Mouse (Mus musculus) stomach, postnatal 0 days (tissue): ENCODE data around the gene Kalrn. TPM values are rescaled to one million over a fixed set of nuclear protein-coding genes. Genes with fewer than 3 reads are reported as not detected.

ENCODE experiments used
- ATAC-seq: fragments of 200-750 bp; cut with Nextera tagmentation; 2 replicates; pipeline ENCODE4 v1.8.0; 2017; ENCODE audit not compliant: low FRiP score, low TSS enrichment
- DNase-seq: peaks from one replicate; pipeline ENCODE4 v3.0.0-alpha.2; 2016; ENCODE audit warnings: low spot score
- H3K27ac ChIP-seq: fragments of 300-500 bp; sonication (generic); replicated peaks from 2 replicates; pipeline ENCODE4 v1.5.1; 2014; ENCODE audit warnings: mild to moderate bottlenecking, control low read depth
- H3K27me3 ChIP-seq: fragments of 300-500 bp; sonication (generic); 2 replicates; pipeline ENCODE4 v1.6.1; 2014; ENCODE audit warnings: low read length; ENCODE audit not compliant: control insufficient read depth, insufficient read depth
- H3K36me3 ChIP-seq: fragments of 300-500 bp; sonication (generic); 2 replicates; pipeline ENCODE4 v1.6.1; 2014; ENCODE audit warnings: low read length, mixed read lengths; ENCODE audit not compliant: control insufficient read depth, insufficient read depth
- H3K4me1 ChIP-seq: fragments of 300-500 bp; sonication (generic); replicated peaks from 2 replicates; pipeline ENCODE4 v1.6.1; 2014; ENCODE audit warnings: antibody characterized with exemption; ENCODE audit not compliant: control insufficient read depth, insufficient read depth
- H3K4me2 ChIP-seq: fragments of 300-500 bp; sonication (generic); replicated peaks from 2 replicates; pipeline ENCODE4 v1.6.1; 2014; ENCODE audit warnings: low read depth, mild to moderate bottlenecking, control low read depth, moderate library complexity
- H3K4me3 ChIP-seq: fragments of 300-500 bp; sonication (generic); 2 replicates; pipeline ENCODE4 v1.5.1; 2014; ENCODE audit warnings: low read depth, low read length, control low read depth
- H3K9ac ChIP-seq: fragments of 300-500 bp; sonication (generic); 2 replicates; pipeline ENCODE4 v1.6.1; 2014; ENCODE audit warnings: mild to moderate bottlenecking, low read length, control low read depth, mixed read lengths
- H3K9me3 ChIP-seq: fragments of 300-500 bp; sonication (generic); 2 replicates; pipeline ENCODE4 v1.6.1; 2016; ENCODE audit warnings: low read length; ENCODE audit not compliant: control insufficient read depth
- CTCF ChIP-seq: IDR thresholded peaks from 2 replicates; pipeline ENCODE4 v1.5.1; 2016; ENCODE audit warnings: antibody characterized with exemption, low read depth, mild to moderate bottlenecking, moderate library complexity
- EP300 ChIP-seq: optimal IDR thresholded peaks from 2 replicates; pipeline ENCODE3; 2016; ENCODE audit warnings: antibody characterized with exemption
- WGBS: fragments of 180-500 bp; shearing (Covaris S2); extraction: QIAGEN DNeasy Blood & Tissue Kit; methylation state at CpG from one replicate; pipeline ENCODE4 v1.1.7; 2014; 5-methylcytosine and 5-hydroxymethylcytosine counted together
- polyA plus RNA-seq: library from polyadenylated mRNA; unstranded; fragments of >200 nt; fragmentation: Nextera tagmentation; extraction: Ambion mirVana; gene quantifications from 2 replicates; pipeline ENCODE4 v1.2.1, GENCODE M21; 2015

The Kalrn gene
- polyA plus RNA-seq, 1 experiment from 2014 or later, result 14.4 TPM

DNA sequence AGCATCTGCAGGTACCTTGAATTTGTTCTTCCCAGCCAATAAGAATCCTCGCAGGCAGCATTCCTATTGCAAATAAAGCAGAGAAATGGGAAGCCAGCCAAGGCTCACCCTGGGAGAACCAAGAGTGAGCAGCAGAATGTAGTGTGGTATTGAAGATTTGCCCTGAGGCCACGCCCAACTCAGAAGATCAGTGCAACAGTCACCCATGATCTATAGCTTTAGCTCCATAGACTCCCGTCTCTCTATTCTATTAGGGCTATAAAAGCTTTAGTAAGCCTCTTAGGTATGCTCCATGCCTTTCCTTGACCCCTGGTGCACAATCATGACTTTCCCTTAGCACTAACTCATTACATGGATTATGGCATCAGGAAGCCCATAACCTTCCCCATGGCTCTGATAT is 155.9 kb downstream of the Kalrn start:
- WGBS, result 71% methylated on average over 3 of the region's 3 CpGs
- Histone ChIP-seq H3K27me3 (no peaks in the 10 kb centered on the region), H3K9me3 (no peaks in the 10 kb centered on the region), H3K9ac (no peak overlapping the region), H3K27ac (no peak overlapping the region), H3K4me3 (no peak overlapping the region), H3K4me1 (no peaks in the 10 kb centered on the region), H3K4me2 (no peak overlapping the region), H3K36me3 (no peaks in the 10 kb centered on the region)
- TF ChIP-seq CTCF (no peak), EP300 (no peak)
- no peak for DNase-seq
- no peak for ATAC-seq

DNA sequence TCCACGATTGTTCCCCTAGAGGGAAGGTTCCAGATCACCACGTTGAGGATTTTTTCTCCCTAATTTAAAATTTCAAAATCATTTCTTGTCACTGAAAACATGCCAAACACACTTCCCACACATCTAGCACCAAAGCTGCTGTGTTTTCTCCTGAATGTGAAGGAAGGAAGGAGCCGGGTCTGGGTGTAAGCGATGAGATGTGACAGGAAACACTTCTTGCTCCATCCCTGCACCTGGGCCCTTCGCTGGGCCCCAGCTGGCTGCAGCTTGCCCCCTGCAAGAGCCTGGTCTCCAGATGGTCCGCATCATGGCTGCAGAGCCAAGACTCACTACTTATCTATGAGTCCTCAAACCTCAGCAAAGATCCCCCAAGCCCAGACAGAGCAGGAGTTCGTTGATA is 158.8 kb downstream of the Kalrn start:
- Histone ChIP-seq H3K4me3 (no peak overlapping the region), H3K27ac (no peak overlapping the region), H3K9me3 (no peaks in the 10 kb centered on the region), H3K4me2 (no peak overlapping the region), H3K4me1 (no peaks in the 10 kb centered on the region), H3K27me3 (no peaks in the 10 kb centered on the region), H3K36me3 (no peaks in the 10 kb centered on the region), H3K9ac (no peak overlapping the region)
- ATAC-seq, result no peak
- TF ChIP-seq CTCF (no peak), EP300 (no peak)
- no peak for DNase-seq
- WGBS, result 46% methylated on average over 7 of the region's 7 CpGs

DNA sequence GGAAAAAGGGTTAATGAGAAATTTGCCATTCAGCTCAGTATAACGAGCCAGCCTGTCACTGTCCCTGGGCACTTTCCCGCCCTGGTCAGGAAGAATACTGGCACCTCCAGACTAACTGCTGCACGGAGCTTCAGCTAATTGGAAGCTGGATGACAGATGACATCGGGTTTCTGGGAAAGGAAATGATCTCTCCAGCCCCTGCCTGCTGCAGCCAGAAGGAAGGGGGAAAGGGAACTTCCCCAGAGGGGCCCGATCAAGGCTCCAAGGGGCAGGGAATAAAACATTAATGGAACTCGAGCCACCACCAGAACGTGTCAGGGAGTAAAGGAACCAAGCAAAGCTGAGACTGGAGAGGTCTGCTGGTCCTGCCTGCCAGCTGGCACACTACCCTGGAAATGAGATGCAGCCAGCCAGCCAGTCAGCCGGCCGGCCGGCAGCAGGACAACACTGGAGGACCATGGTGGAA is 159.4 kb downstream of the Kalrn start:
- ATAC-seq, result peak; percentile 29; the same call in 1 of the 2 replicates
- no peak overlapping the region for H3K4me3 ChIP-seq

DNA sequence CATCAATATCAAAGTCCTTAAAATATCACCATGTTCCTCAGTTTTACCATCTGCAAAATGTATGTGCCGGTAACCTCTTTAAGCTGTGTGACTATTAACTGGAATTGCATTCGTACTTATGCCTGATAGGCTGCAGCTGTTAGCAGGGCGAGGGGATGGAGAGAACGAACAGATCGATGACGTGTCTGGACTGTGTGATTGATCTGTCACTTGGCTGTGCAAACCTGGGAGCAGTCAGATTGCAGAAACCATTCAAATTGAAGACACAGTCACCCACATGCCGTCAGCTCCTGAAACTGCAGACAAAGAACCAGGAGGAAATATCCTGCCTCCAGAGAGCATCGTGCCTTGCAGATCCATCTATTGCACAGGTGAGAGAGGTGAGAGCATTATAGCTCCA is 166.3 kb downstream of the Kalrn start:
- Histone ChIP-seq H3K4me3 (no peak overlapping the region), H3K27me3 (no peaks in the 10 kb centered on the region), H3K4me2 (no peak overlapping the region), H3K27ac (no peak overlapping the region), H3K9me3 (no peaks in the 10 kb centered on the region), H3K4me1 (no peaks in the 10 kb centered on the region), H3K9ac (no peak overlapping the region), H3K36me3 (no peaks in the 10 kb centered on the region)
- 56% methylated on average over 8 of the region's 8 CpGs for WGBS
- ATAC-seq, result no peak
- no peak for DNase-seq
- no peak for TF ChIP-seq EP300
- TF ChIP-seq CTCF, result no peak

More for the DNA sequence above, 159.4 kb downstream of the Kalrn start:
- WGBS, result 22% methylated on average over 10 of the region's 10 CpGs
- no peaks in the 10 kb centered on the region for H3K4me1 ChIP-seq
- peak; percentile 26 for DNase-seq
- no peaks in the 10 kb centered on the region for H3K27me3 ChIP-seq
- no peak overlapping the region for H3K9ac ChIP-seq
- peak overlapping the region; percentile 28; the same call in 1 of the 2 replicates for H3K4me2 ChIP-seq
- TF ChIP-seq EP300 (no peak), CTCF (no peak)
- no peak overlapping the region for H3K27ac ChIP-seq
- H3K36me3 ChIP-seq, result no peaks in the 10 kb centered on the region
- H3K9me3 ChIP-seq, result no peaks in the 10 kb centered on the region

DNA sequence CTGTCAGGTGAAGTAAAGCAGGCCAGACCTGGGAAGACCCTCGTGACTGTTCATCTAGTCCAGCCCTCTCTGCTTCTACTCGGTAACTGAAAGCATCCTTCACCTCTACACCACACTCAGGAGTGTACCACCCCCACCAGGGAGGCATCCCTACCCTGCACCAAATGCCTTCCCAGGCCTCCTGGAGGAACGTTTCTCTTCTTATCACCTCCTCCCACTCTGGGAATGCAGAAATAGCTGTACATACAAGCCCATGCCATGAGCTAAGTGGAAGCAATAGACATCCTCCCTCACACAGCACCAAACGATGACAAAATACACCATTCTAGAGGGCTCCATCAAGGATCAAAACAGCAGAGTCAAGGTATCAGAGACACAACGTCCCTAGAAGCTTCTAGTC is 168.2 kb downstream of the Kalrn start:
- 46% methylated on average over 5 of the region's 5 CpGs for WGBS
- Histone ChIP-seq H3K9me3 (no peaks in the 10 kb centered on the region), H3K27ac (no peak overlapping the region), H3K4me3 (no peak overlapping the region), H3K27me3 (no peaks in the 10 kb centered on the region), H3K9ac (no peak overlapping the region), H3K4me2 (no peak overlapping the region), H3K4me1 (no peaks in the 10 kb centered on the region), H3K36me3 (no peaks in the 10 kb centered on the region)
- ATAC-seq (no peak), DNase-seq (no peak)
- TF ChIP-seq CTCF (no peak), EP300 (no peak)

DNA sequence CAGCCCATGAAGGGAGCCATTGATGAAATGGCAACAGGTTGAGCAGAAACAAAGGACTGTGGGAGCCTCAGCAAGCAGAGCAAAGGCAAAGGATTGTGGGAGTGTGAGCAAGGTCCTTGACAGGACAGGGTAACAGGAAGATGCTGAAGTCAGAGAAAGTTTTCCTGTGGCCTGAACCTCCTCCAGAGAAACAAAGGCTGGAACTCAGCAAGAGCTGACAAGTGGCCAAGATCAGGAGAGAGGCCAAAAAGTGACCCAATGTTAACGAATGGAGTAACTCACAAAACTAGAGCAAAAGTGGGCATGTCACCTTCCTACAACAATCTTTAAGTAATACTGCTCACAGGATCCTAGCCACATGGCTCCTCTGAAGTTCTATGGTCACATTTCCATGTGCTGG is 172.1 kb downstream of the Kalrn start:
- DNase-seq, result no peak
- H3K27ac ChIP-seq, result no peak overlapping the region
- WGBS, result 57% methylated on average over 1 of the region's 1 CpGs
- H3K4me2 ChIP-seq, result no peak overlapping the region
- TF ChIP-seq CTCF (no peak), EP300 (no peak)
- H3K9ac ChIP-seq, result no peak overlapping the region
- no peaks in the 10 kb centered on the region for H3K9me3 ChIP-seq
- no peaks in the 10 kb centered on the region for H3K36me3 ChIP-seq
- no peaks in the 10 kb centered on the region for H3K4me1 ChIP-seq
- no peak overlapping the region for H3K4me3 ChIP-seq
- no peaks in the 10 kb centered on the region for H3K27me3 ChIP-seq
- ATAC-seq, result no peak
